Mouse (Mus musculus): ENCODE measurements around the gene Gopc. TPM values are rescaled to one million over a fixed set of nuclear protein-coding genes. Genes with fewer than 3 reads are reported as not detected.

Gopc gene
- 5.3 TPM for polyA plus RNA-seq (2017; shearing (Covaris generic))

GRCm38 (mm10) chr10:52381845-52382591 lies at the start of gene Gopc:
Gene Gopc (minus strand): TSS chr10:52382124.

GRCm38 (mm10) chr10:52417299-52417997 lies 35.5 kb upstream of the Gopc start, which contains the start of gene Nus1:
Gene Nus1 (plus strand): TSS chr10:52417547.

GRCm38 (mm10) chr10:52388922-52389430 lies 7.1 kb upstream of the Gopc start, which contains the start of gene Nepn:
Gene Nepn (plus strand): TSS chr10:52388972.

GRCm38 (mm10) chr10:52358467-52358866 lies 23.5 kb downstream of the Gopc start, which contains the start of gene Gm26741:
Gene Gm26741 (plus strand): TSS chr10:52358767.

Other genes starting within 250 kb of the Gopc start
- gene Ros1, start 186.9 kb downstream of the Gopc start, polyA plus RNA-seq (2017; shearing (Covaris generic)), result not detected
- gene Dcbld1, start 148.5 kb downstream of the Gopc start, polyA plus RNA-seq (2017; shearing (Covaris generic)), result not detected
- not detected for gene Gm26741, start 23.4 kb downstream of the Gopc start, polyA plus RNA-seq (2017; shearing (Covaris generic))
- gene Nepn, start 6.8 kb upstream of the Gopc start, polyA plus RNA-seq (2017; shearing (Covaris generic)), result not detected
- gene Nus1, start 35.4 kb upstream of the Gopc start, polyA plus RNA-seq (2017; shearing (Covaris generic)), result 5.6 TPM